Mouse (Mus musculus) leukemia stem cell, adult 10-12 weeks (primary cell): ENCODE data around the gene Kcnk12. TPM values are rescaled to one million over a fixed set of nuclear protein-coding genes. Genes with fewer than 3 reads are reported as not detected.

Source experiments
- polyA plus RNA-seq: library from polyadenylated mRNA; stranded (reverse); fragments of >175 nt; gene quantifications from 2 replicates; pipeline ENCODE4 v1.2.3, GENCODE M21; 2012; ENCODE audit warnings: low replicate concordance

Kcnk12 gene
- 0.51 and 1.2 TPM in 2 replicates for polyA plus RNA-seq

GRCm38 (mm10) chr17:87797688-87798291, at the start of gene Kcnk12:
Gene Kcnk12, minus strand, starts transcription at chr17:87797994.

Other genes starting within 250 kb of the Kcnk12 start
- 1.5 and 2.2 TPM in 2 replicates for gene Epcam, start 162.0 kb downstream of the Kcnk12 start, polyA plus RNA-seq
- gene Msh2, start 125.7 kb downstream of the Kcnk12 start, polyA plus RNA-seq = 29.0 and 38.2 TPM in 2 replicates
- not detected in 2 replicates for gene Rpl36-ps4, start 123.0 kb upstream of the Kcnk12 start, polyA plus RNA-seq
- gene Msh6, start 177.1 kb upstream of the Kcnk12 start, polyA plus RNA-seq = 11.5 and 26.2 TPM in 2 replicates